Mouse (Mus musculus): ENCODE results near the gene Lman2l.

Gene Lman2l

DNA sequence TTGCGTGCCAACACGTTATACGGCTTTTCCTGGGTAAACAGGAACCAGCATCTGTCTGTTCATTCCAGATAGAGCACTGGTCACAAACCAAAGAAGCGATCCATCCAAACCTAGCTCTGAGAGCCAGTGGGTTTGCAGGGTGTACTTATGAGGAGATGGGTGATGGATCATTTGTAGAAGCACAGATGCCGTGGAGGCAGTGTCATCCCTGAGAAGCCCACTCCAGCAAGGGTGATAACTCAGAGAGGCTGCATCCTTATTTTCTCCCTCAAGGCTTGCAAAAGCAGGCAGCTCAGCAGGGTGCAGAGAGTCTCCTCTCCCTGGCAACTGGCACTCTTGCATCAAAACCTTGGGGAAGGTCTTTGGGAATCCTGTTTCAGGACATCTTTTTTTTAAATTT, 13.1 kb upstream of the Lman2l start:
- no peak for DNase-seq (ENCODE audit: low spot score)

- no peak for DNase-seq (ENCODE audit: low spot score)
These were observed 12.4 kb upstream of the Lman2l start for GRCm38 (mm10) chr1:36457388-36458014.

DNA sequence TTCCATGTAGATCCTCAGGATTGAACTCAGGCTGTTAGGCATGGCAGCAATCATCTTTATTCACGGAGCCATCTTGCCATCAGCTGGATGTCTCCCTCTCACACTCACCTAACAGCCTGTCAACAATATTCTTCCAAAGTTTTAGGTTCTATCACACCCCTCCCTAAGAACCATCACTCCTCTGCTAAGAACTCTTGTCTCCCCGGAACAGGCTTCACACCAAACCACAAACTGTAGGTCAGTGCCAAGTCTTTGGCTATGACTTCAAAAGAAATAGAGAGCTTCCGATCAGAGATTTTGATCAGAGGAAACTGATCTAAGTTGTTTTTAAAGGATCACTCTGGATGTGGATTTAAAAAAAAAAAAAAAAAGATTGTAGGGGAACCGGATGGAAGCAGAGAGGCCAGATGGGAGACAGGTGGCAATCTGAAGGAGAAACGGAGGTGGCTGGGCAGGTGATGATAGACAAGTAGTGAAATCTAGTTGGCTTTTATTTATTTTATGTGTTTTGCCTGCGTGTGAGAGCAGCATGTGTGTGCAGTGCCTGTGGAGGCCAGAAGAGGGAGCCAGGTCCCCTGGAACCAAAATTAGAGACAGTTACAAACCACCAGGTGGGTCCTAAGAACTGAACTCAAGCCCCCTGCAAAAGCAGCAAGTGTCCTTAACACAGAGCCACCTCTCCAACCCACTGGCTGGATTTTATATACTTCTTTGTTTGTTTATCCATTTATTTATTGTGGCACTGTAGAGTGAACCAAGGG, 9.2 kb upstream of the Lman2l start:
- no peak for DNase-seq (ENCODE audit: low spot score)

DNA sequence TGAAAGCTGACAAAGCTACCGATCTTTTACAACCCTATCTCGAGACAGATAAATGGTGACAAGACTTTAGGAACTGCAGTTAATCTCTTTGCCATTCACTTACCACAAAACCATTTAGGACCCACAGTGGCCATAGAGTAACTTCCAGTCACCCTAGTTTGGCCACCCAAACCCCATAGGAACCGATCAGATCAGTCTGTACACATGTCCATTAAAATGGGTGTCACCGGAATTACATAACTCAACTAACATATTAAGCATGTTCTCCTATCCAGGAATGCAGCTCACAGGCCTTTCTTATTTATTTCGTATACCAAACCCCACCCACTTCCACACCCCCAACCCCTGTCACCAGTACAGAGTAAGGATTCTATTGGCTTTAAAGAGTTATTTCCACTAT, 1.8 kb upstream of the Lman2l start:
- no peak for DNase-seq (ENCODE audit: low spot score)

GRCm38 (mm10) chr1:36446106-36446824, 1.2 kb upstream of the Lman2l start:
- no peak for DNase-seq (ENCODE audit: low spot score)

DNA sequence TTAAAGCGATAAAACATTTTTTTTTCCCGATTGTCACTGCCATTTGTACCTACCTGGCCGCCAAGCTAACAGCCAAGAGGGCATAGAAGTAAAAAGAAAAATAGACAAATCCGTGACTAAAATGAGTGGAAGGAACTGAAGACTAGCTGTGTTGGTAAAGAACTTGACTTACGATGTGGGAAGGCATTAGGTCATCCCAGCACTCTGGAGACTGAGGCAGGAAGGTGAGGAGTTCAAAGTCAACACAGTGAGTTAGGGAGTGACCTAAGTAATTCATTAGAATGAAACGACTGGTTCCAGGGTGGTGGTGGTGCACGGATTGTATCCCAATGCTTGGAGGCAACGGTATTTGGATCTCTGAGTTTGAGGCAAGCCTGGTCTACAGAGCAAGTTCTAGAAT, 437 bp upstream of the Lman2l start:
- DNase-seq (ENCODE audit: low spot score), result no peak

DNA sequence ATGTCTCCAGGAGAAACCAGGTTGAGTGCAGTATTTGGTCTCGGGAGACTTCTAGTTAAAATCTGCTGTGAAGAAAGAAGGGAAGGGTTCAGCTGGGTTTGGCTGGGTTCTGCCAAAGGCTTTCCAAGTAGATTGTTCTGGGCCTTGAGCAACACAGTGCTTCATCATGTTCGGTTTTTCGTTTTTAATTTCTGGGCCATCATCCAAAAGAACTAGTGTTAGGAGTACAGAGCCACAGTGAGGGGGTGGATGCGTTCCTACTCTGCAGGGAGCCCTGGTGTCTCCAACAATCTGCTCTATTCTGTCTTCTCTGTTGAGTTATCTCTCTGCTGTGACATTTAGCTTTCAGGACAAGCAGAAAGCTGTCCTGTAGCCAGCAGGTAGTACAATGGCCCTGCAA, 4.0 kb downstream of the Lman2l start:
- DNase-seq (ENCODE audit: low spot score), result no peak

- no peak for DNase-seq (ENCODE audit: low spot score)
These were observed 7.8 kb downstream of the Lman2l start for GRCm38 (mm10) chr1:36437223-36437622.

GRCm38 (mm10) chr1:36436515-36436914, 8.6 kb downstream of the Lman2l start:
- DNase-seq (ENCODE audit: low spot score), result no peak

GRCm38 (mm10) chr1:36435071-36435470, 10.0 kb downstream of the Lman2l start:
- no peak for DNase-seq (ENCODE audit: low spot score)

DNA sequence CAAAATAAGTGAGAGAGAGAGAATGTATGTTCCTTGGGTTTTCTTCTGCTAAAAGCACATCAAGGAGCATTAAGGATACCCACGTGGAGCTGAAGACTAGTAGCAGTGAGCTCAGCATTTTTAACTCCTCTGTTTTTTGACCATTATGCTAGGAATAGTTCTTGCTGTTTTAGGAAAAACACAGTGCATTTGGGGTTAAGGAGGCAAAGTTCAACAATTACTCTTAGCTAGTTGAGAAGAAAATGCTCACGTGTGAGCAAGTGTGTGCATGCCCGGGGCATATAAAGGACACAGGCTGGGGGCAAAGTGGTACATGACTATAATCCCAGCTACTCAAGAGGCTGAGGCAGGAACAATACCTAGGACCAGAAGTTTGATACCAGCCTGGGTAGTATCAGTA, 11.5 kb downstream of the Lman2l start:
- no peak for DNase-seq (ENCODE audit: low spot score)

DNA sequence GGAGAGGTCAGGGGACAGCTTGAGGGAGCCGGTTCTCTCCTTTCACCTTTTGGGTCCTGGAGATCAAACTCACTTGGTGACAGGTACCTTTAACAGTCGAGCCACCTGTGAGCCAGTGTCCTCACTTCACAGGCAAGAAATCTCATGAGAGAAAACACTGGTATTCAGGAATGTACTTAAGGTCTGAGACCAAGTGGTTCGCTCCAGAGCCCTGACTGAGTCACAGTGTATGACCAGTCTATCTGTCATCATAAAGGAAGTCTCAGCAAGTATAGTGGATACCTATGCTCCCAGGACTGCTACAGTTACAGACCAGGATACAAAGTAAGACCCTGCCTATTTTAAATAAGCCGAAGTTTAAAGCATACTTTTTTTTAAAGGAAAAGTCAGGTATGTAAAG, 12.1 kb downstream of the Lman2l start:
- DNase-seq (ENCODE audit: low spot score), result no peak

- no peak for DNase-seq (ENCODE audit: low spot score)
These were observed 15.6 kb downstream of the Lman2l start for GRCm38 (mm10) chr1:36429511-36429910.

DNA sequence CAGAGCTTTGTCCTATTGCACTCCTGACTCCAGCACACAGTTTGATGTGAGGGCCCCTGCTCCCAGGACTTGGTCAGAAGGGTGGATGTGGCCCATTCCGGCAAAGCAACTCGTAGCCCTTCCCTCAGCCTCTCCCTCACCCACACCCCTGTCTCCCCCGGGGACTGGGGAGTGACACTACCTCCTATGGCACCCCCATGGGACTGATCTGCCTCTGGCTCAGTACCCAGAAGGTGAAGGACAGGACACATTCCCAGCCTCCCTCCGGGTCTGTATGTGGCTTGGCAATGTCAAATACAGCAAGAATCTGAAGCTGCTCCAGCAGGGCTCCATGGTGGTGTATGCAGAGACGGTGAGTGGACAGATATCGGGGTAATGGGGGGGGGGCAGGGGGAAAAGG, 40.5 kb downstream of the Lman2l start:
- DNase-seq (ENCODE audit: low spot score), result no peak

GRCm38 (mm10) chr1:36401509-36401908, 43.6 kb downstream of the Lman2l start:
- no peak for DNase-seq (ENCODE audit: low spot score)

- DNase-seq (ENCODE audit: low spot score), result no peak
These were observed 48.0 kb downstream of the Lman2l start for GRCm38 (mm10) chr1:36397041-36397440.

DNA sequence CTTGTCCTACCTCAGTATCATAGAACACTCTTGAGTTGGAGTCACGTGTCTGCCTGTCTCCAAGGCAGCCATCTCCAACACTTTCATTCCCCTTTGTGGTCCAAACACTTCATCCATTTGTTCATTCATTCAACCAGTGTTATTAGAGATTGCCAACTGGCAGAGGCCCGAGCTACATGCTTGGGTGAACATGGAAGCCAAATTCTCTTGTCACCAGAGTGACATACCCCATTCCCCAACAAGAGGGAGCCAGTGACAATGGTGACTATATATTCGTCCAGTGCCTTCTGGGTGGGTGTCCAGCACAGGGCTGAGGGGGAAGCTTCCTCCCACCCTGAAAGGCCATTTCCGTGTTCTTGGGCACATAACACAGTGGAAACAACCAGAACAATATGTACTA, 65.5 kb downstream of the Lman2l start:
- peak; percentile 4 for DNase-seq (ENCODE audit: low spot score)

- no peak for DNase-seq (ENCODE audit: low spot score)
These were observed 66.2 kb downstream of the Lman2l start for GRCm38 (mm10) chr1:36378880-36379279.

GRCm38 (mm10) chr1:36371934-36372845, 72.9 kb downstream of the Lman2l start, which contains the start of gene Fer1l5:
Fer1l5 (plus strand) TSS chr1:36372291.
- no peak for DNase-seq (ENCODE audit: low spot score)

DNA sequence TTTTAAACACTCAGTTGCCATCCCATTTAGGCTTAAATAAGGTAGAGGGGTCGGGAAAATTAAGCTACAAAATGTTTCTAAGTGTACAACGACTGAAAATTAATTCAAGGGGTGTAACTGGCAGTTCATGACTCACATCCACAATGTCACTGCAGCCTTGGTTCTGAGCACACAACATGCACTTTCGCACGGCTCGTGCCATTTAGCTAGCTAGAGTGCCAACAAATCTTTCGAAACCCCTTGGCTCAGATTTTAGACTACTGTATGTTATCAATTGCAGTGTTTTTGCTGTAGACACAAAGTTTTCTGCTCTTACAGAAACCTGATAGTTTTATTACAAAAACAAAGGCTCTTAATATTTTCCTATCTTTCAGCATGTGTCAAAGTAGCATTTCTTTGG, 74.2 kb downstream of the Lman2l start:
- no peak for DNase-seq (ENCODE audit: low spot score)

All from retina, embryonic 14.5 days (tissue).